Comparison of ENCODE assay signal across 17 mouse cellular contexts in the genomic region with DNA sequence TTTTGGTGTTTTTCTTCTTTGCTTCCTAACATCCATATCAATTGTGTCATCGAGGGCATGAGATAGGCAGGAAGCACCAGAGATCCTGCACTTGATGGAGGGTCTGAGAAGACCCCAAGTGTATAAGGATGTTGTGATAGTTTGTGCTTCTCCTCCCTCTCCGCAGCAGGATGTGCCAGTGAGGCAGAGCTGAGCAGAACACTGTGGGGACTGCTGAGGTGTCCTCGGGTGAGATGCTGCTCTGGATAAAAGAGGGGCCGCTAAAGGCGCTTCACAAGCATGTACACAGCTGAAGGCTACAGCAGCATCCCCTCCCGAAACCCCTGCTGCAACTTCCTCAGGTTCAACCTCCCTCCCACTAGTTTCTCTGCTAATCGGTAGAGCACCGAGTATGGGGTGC.
"Had no signal": no experiment of that assay in that cellular context is flagged by ENCODE, and none has a peak within 500 bp of the region (broad histone marks: within the 10 kb centered on the region; RNA-seq: fewer than 3 reads in every experiment).

No protein-coding gene starts in this region.

- H3K4me3 ChIP-seq: kidney, embryonic 15.5 days; limb, embryonic 10.5 days; limb, embryonic 13.5 days; liver, embryonic 12.5 days; liver, embryonic 15.5 days; midbrain, embryonic 12.5 days; midbrain, embryonic 15.5 days; neural tube, embryonic 13.5 days had no signal

- H3K27ac ChIP-seq: kidney, embryonic 15.5 days; limb, embryonic 10.5 days; limb, embryonic 13.5 days; liver, embryonic 12.5 days; liver, embryonic 15.5 days; midbrain, embryonic 12.5 days; midbrain, embryonic 15.5 days; neural tube, embryonic 13.5 days had no signal

- ATAC-seq: inflammation-experienced regulatory T-cells, adult 6 months; intestine, embryonic 16.5 days; liver, embryonic 12.5 days; midbrain, embryonic 15.5 days had no signal

- DNase-seq: kidney, adult 18-20 months; kidney, postnatal 10 days; kidney, postnatal 36 days; liver; lung, adult 18-20 months; lung, postnatal 14 days; lung, postnatal 4 days had no signal

- H3K27me3 ChIP-seq: kidney, embryonic 15.5 days; liver, embryonic 15.5 days; midbrain, embryonic 12.5 days; midbrain, embryonic 15.5 days had no signal

- H3K4me1 ChIP-seq: kidney, embryonic 15.5 days; liver, embryonic 15.5 days; midbrain, embryonic 12.5 days; midbrain, embryonic 15.5 days; neural tube, embryonic 13.5 days had no signal

- H3K36me3 ChIP-seq: kidney, embryonic 15.5 days; limb, embryonic 10.5 days; limb, embryonic 13.5 days; liver, embryonic 12.5 days; liver, embryonic 15.5 days; midbrain, embryonic 12.5 days; midbrain, embryonic 15.5 days; neural tube, embryonic 13.5 days had no signal
